8 mouse cellular contexts compared by ENCODE assay signal in genomic region chr13:37482038-37482437, GRCm38 (mm10).
DNase-seq lines count a peak whose midpoint lies in the region; ATAC-seq and TF ChIP-seq lines count a peak whose summit lies in the region.

No protein-coding gene starts in this region.

- H3K27ac ChIP-seq in liver, embryonic 15.5 days (replicated peaks) = peak overlapping the region; percentile 62; the same call in 1 of the 2 replicates
- H3K27ac ChIP-seq in forebrain, embryonic 15.5 days (replicated peaks) = no peak overlapping the region
- H3K27ac ChIP-seq in forebrain, postnatal 0 days (ENCODE audit: low read depth, low read length) = no peak overlapping the region

- no peaks in the 10 kb centered on the region for H3K36me3 ChIP-seq in liver, embryonic 15.5 days (replicated peaks)
- no peaks in the 10 kb centered on the region for H3K36me3 ChIP-seq in forebrain, embryonic 15.5 days
- H3K36me3 ChIP-seq in forebrain, postnatal 0 days (ENCODE audit: insufficient read depth) = no peaks in the 10 kb centered on the region

- WGBS in liver, embryonic 15.5 days (ENCODE audit: insufficient replicate concordance) = 8% methylated on average over 2 of the region's 2 CpGs
- 44% methylated on average over 2 of the region's 2 CpGs for WGBS in forebrain, embryonic 15.5 days
- WGBS in forebrain, postnatal 0 days = 39% methylated on average over 2 of the region's 2 CpGs

- H3K4me2 ChIP-seq in liver, embryonic 15.5 days = no peak overlapping the region
- no peak overlapping the region for H3K4me2 ChIP-seq in forebrain, embryonic 15.5 days (replicated peaks)
- H3K4me2 ChIP-seq in forebrain, postnatal 0 days (ENCODE audit: low read depth) = no peak overlapping the region

- no peak for ATAC-seq in liver, embryonic 15.5 days (ENCODE audit: insufficient read depth)
- ATAC-seq in forebrain, embryonic 15.5 days (replicated peaks) = no peak
- ATAC-seq in erythroblast, adult 5-6 weeks (replicated peaks; ENCODE audit: low FRiP score, poor library complexity, severe bottlenecking) = no peak
- no peak for ATAC-seq in forebrain, postnatal 0 days

- H3K4me1 ChIP-seq in liver, embryonic 15.5 days (replicated peaks) = peaks cover 20% of the 10 kb centered on the region
- H3K4me1 ChIP-seq in forebrain, embryonic 15.5 days = peaks cover 24% of the 10 kb centered on the region
- peaks cover 18% of the 10 kb centered on the region; the same call in 1 of the 2 replicates for H3K4me1 ChIP-seq in forebrain, postnatal 0 days (ENCODE audit: insufficient read depth)

- no peak for TF ChIP-seq CTCF in forebrain, postnatal 0 days (IDR thresholded peaks at IDR 0.05; ENCODE audit: low read depth)

- no peak overlapping the region for H3K4me3 ChIP-seq in liver, embryonic 15.5 days (replicated peaks)
- H3K4me3 ChIP-seq in forebrain, embryonic 15.5 days = no peak overlapping the region
- no peak overlapping the region for H3K4me3 ChIP-seq in forebrain, postnatal 0 days (ENCODE audit: low read depth, low read length)

- intact Hi-C loops in heart, postnatal 25 days (cut with DNase I) = loop anchor here (2.0 to 5.0 kb wide), 2 partner anchors 33 to 45 kb away; no protein-coding TSS in a partner anchor

- peaks cover 3% of the 10 kb centered on the region; the same call in 1 of the 2 replicates for H3K27me3 ChIP-seq in liver, embryonic 15.5 days
- no peaks in the 10 kb centered on the region for H3K27me3 ChIP-seq in forebrain, embryonic 15.5 days
- H3K27me3 ChIP-seq in forebrain, postnatal 0 days (ENCODE audit: insufficient read depth, low read length) = no peaks in the 10 kb centered on the region

- no peaks in the 10 kb centered on the region for H3K9me3 ChIP-seq in liver, embryonic 15.5 days (replicated peaks)
- H3K9me3 ChIP-seq in forebrain, embryonic 15.5 days = no peaks in the 10 kb centered on the region
- no peaks in the 10 kb centered on the region for H3K9me3 ChIP-seq in forebrain, postnatal 0 days (ENCODE audit: low read length)

- peak; percentile 46 for DNase-seq in ZHBTc4 (ENCODE audit: low read depth, low spot score)
- peak; percentile 21 for DNase-seq in adrenal gland, postnatal 25 days
- peak; percentile 55 for DNase-seq in heart, postnatal 25 days (ENCODE audit: low spot score)
- DNase-seq in thymus, adult 18-20 months = no peak
- no peak for DNase-seq in forebrain, postnatal 0 days

- no peak overlapping the region for H3K9ac ChIP-seq in liver, embryonic 15.5 days
- H3K9ac ChIP-seq in forebrain, embryonic 15.5 days (replicated peaks) = no peak overlapping the region
- no peak overlapping the region for H3K9ac ChIP-seq in forebrain, postnatal 0 days

Comparison
In these comparisons a context has a peak if more than half of its experiments do, and no peak if none do; other contexts are left out.
1. DNase-seq: peak in ZHBTc4 (single experiment), adrenal gland, postnatal 25 days (single experiment) and heart, postnatal 25 days (single experiment); none in thymus, adult 18-20 months (0 of 2) and forebrain, postnatal 0 days (single experiment).